Mouse (Mus musculus): ENCODE measurements around the gene Stk24. TPM values are rescaled to one million over a fixed set of nuclear protein-coding genes. Genes with fewer than 3 reads are reported as not detected.

The Stk24 gene
- polyA plus RNA-seq, 1 experiment from 2014 or later = 30.6 TPM

- no peak for DNase-seq (ENCODE audit: low spot score)
- H3K9me3 ChIP-seq (ENCODE audit: low read length) = no peaks in the 10 kb centered on the region
- peaks cover 9% of the 10 kb centered on the region; the same call in 1 of the 2 replicates for H3K36me3 ChIP-seq (ENCODE audit: insufficient read depth, low read length)
- no peak overlapping the region for H3K9ac ChIP-seq (replicated peaks; ENCODE audit: low read depth)
- no peaks in the 10 kb centered on the region for H3K27me3 ChIP-seq (replicated peaks; ENCODE audit: insufficient read depth, low read length)
- 85% methylated on average over 7 of the region's 7 CpGs for WGBS
- no peaks in the 10 kb centered on the region for H3K4me1 ChIP-seq (ENCODE audit: insufficient read depth, low read depth, low read length)
- H3K4me2 ChIP-seq (replicated peaks; ENCODE audit: low read depth, low read length) = no peak overlapping the region
- TF ChIP-seq EP300 (IDR thresholded peaks at IDR 0.05) = no peak
- no peak for TF ChIP-seq CTCF (IDR thresholded peaks at IDR 0.05)
- no peak for ATAC-seq
- H3K4me3 ChIP-seq (ENCODE audit: low read depth, low read length) = no peak overlapping the region
- no peak overlapping the region for H3K27ac ChIP-seq (ENCODE audit: low read length)
Measured at GRCm38 (mm10) chr14:121256896-121257295, 122.9 kb downstream of the Stk24 start.

GRCm38 (mm10) chr14:121255469-121255868 is 124.3 kb downstream of the Stk24 start:
- WGBS = 87% methylated on average over 13 of the region's 13 CpGs
- ATAC-seq = no peak
- DNase-seq (ENCODE audit: low spot score) = no peak

DNA sequence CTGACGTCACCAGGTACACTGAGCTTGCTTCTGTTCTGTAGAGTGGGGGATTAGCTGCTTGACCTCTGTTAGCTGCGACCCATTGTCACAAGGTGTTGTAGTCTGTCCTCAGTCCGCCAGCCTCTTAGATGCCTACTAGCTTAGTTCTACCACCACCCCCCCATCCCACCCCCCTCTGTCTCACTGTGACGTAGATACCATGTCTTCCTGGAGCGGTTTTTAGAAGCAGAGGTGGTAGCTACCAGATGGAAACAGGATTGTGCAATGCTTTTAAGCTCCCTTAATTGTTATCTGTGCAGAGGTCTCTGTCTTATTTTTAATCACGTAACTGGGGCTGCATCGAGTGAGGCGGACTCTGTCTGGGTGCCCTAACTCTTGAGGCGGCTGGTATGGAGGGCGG is 124.9 kb downstream of the Stk24 start:
- DNase-seq (ENCODE audit: low spot score) = no peak
- ATAC-seq = no peak
- WGBS = 85% methylated on average over 10 of the region's 10 CpGs
- H3K27me3 ChIP-seq (replicated peaks; ENCODE audit: insufficient read depth, low read length) = no peaks in the 10 kb centered on the region
- no peak overlapping the region for H3K4me3 ChIP-seq (ENCODE audit: low read depth, low read length)
- no peaks in the 10 kb centered on the region for H3K9me3 ChIP-seq (ENCODE audit: low read length)
- no peaks in the 10 kb centered on the region for H3K4me1 ChIP-seq (ENCODE audit: insufficient read depth, low read depth, low read length)
- no peak overlapping the region for H3K27ac ChIP-seq (ENCODE audit: low read length)
- no peak overlapping the region for H3K4me2 ChIP-seq (replicated peaks; ENCODE audit: low read depth, low read length)
- H3K9ac ChIP-seq (replicated peaks; ENCODE audit: low read depth) = no peak overlapping the region
- TF ChIP-seq EP300 (IDR thresholded peaks at IDR 0.05) (no peak), CTCF (IDR thresholded peaks at IDR 0.05) (no peak)
- peaks cover 16% of the 10 kb centered on the region; the same call in 1 of the 2 replicates for H3K36me3 ChIP-seq (ENCODE audit: insufficient read depth, low read length)

More at GRCm38 (mm10) chr14:121255469-121255868, 124.3 kb downstream of the Stk24 start:
- Histone ChIP-seq H3K9ac (replicated peaks; ENCODE audit: low read depth) (no peak overlapping the region), H3K27me3 (replicated peaks; ENCODE audit: insufficient read depth, low read length) (no peaks in the 10 kb centered on the region), H3K9me3 (ENCODE audit: low read length) (no peaks in the 10 kb centered on the region), H3K4me1 (ENCODE audit: insufficient read depth, low read depth, low read length) (no peaks in the 10 kb centered on the region), H3K4me2 (replicated peaks; ENCODE audit: low read depth, low read length) (no peak overlapping the region), H3K27ac (ENCODE audit: low read length) (no peak overlapping the region), H3K4me3 (ENCODE audit: low read depth, low read length) (no peak overlapping the region), H3K36me3 (ENCODE audit: insufficient read depth, low read length) (0 out of 2 replicates have a peak, but pooled peaks cover 10% of the 10 kb centered on the region)
- TF ChIP-seq EP300 (IDR thresholded peaks at IDR 0.05) (no peak), CTCF (IDR thresholded peaks at IDR 0.05) (no peak)

- Histone ChIP-seq H3K27ac (ENCODE audit: low read length) (no peak overlapping the region), H3K9me3 (ENCODE audit: low read length) (no peaks in the 10 kb centered on the region), H3K36me3 (ENCODE audit: insufficient read depth, low read length) (peaks cover 17% of the 10 kb centered on the region; the same call in 1 of the 2 replicates), H3K4me1 (ENCODE audit: insufficient read depth, low read depth, low read length) (no peaks in the 10 kb centered on the region), H3K9ac (replicated peaks; ENCODE audit: low read depth) (no peak overlapping the region), H3K27me3 (replicated peaks; ENCODE audit: insufficient read depth, low read length) (no peaks in the 10 kb centered on the region), H3K4me3 (ENCODE audit: low read depth, low read length) (no peak overlapping the region), H3K4me2 (replicated peaks; ENCODE audit: low read depth, low read length) (no peak overlapping the region)
- no peak for TF ChIP-seq CTCF (IDR thresholded peaks at IDR 0.05)
- TF ChIP-seq EP300 (IDR thresholded peaks at IDR 0.05) = no peak
- DNase-seq (ENCODE audit: low spot score) = no peak
- no peak for ATAC-seq
- 84% methylated on average over 10 of the region's 10 CpGs for WGBS
Measured at GRCm38 (mm10) chr14:121252542-121252941, 127.3 kb downstream of the Stk24 start.

GRCm38 (mm10) chr14:121251708-121252107 is 128.1 kb downstream of the Stk24 start:
- no peaks in the 10 kb centered on the region for H3K9me3 ChIP-seq (ENCODE audit: low read length)
- no peaks in the 10 kb centered on the region for H3K27me3 ChIP-seq (replicated peaks; ENCODE audit: insufficient read depth, low read length)
- no peak overlapping the region for H3K27ac ChIP-seq (ENCODE audit: low read length)
- 35% methylated on average over 4 of the region's 4 CpGs for WGBS
- no peak overlapping the region for H3K4me3 ChIP-seq (ENCODE audit: low read depth, low read length)
- H3K4me2 ChIP-seq (replicated peaks; ENCODE audit: low read depth, low read length) = no peak overlapping the region
- no peaks in the 10 kb centered on the region for H3K4me1 ChIP-seq (ENCODE audit: insufficient read depth, low read depth, low read length)
- TF ChIP-seq CTCF (IDR thresholded peaks at IDR 0.05) (no peak), EP300 (IDR thresholded peaks at IDR 0.05) (0 out of 2 replicates have a peak, but pooled peaks have one; percentile 5)
- peaks cover 17% of the 10 kb centered on the region; the same call in 1 of the 2 replicates for H3K36me3 ChIP-seq (ENCODE audit: insufficient read depth, low read length)
- DNase-seq (ENCODE audit: low spot score) (no peak), ATAC-seq (no peak)
- H3K9ac ChIP-seq (replicated peaks; ENCODE audit: low read depth) = no peak overlapping the region

GRCm38 (mm10) chr14:121251099-121251498 is 128.7 kb downstream of the Stk24 start:
- H3K27me3 ChIP-seq (replicated peaks; ENCODE audit: insufficient read depth, low read length) = no peaks in the 10 kb centered on the region
- H3K9ac ChIP-seq (replicated peaks; ENCODE audit: low read depth) = no peak overlapping the region
- TF ChIP-seq CTCF (IDR thresholded peaks at IDR 0.05) (no peak), EP300 (IDR thresholded peaks at IDR 0.05) (no peak)
- H3K9me3 ChIP-seq (ENCODE audit: low read length) = no peaks in the 10 kb centered on the region
- H3K4me2 ChIP-seq (replicated peaks; ENCODE audit: low read depth, low read length) = no peak overlapping the region
- ATAC-seq = no peak
- no peak for DNase-seq (ENCODE audit: low spot score)
- 82% methylated on average over 5 of the region's 5 CpGs for WGBS
- H3K27ac ChIP-seq (ENCODE audit: low read length) = no peak overlapping the region
- no peaks in the 10 kb centered on the region for H3K4me1 ChIP-seq (ENCODE audit: insufficient read depth, low read depth, low read length)
- peaks cover 17% of the 10 kb centered on the region; the same call in 1 of the 2 replicates for H3K36me3 ChIP-seq (ENCODE audit: insufficient read depth, low read length)
- H3K4me3 ChIP-seq (ENCODE audit: low read depth, low read length) = no peak overlapping the region

GRCm38 (mm10) chr14:121248346-121248745 is 131.5 kb downstream of the Stk24 start:
- Histone ChIP-seq H3K9ac (replicated peaks; ENCODE audit: low read depth) (no peak overlapping the region), H3K9me3 (ENCODE audit: low read length) (no peaks in the 10 kb centered on the region), H3K36me3 (ENCODE audit: insufficient read depth, low read length) (peaks cover 14% of the 10 kb centered on the region; the same call in 1 of the 2 replicates), H3K27ac (ENCODE audit: low read length) (no peak overlapping the region), H3K4me3 (ENCODE audit: low read depth, low read length) (no peak overlapping the region), H3K4me2 (replicated peaks; ENCODE audit: low read depth, low read length) (no peak overlapping the region), H3K4me1 (ENCODE audit: insufficient read depth, low read depth, low read length) (no peaks in the 10 kb centered on the region), H3K27me3 (replicated peaks; ENCODE audit: insufficient read depth, low read length) (no peaks in the 10 kb centered on the region)
- 74% methylated on average over 5 of the region's 5 CpGs for WGBS
- TF ChIP-seq CTCF (IDR thresholded peaks at IDR 0.05) = no peak
- TF ChIP-seq EP300 (IDR thresholded peaks at IDR 0.05) = no peak
- no peak for ATAC-seq
- DNase-seq (ENCODE audit: low spot score) = peak; percentile 39
